Mouse (Mus musculus): ENCODE measurements around the gene Npl.

GRCm38 (mm10) chr1:153590176-153590734 is 40.4 kb upstream of the Npl start:
- TF ChIP-seq CTCF (IDR thresholded peaks at IDR 0.05; ENCODE audit: low read depth): no peak
- TF ChIP-seq EP300 (IDR thresholded peaks at IDR 0.05; ENCODE audit: low read depth): no peak

Measured in heart, postnatal 0 days (tissue).